Mouse (Mus musculus) bone marrow macrophage, adult 2 months (primary cell): Measurements from ENCODE around the gene Uchl4.

Experiments
- CTCF ChIP-seq: IDR thresholded peaks from 2 replicates; pipeline ENCODE4 v1.5.1; 2012; ENCODE audit warnings: low read depth, mild to moderate bottlenecking, low read length, moderate library complexity
- POLR2A ChIP-seq: IDR thresholded peaks from 2 replicates; pipeline ENCODE4 v1.6.1; 2012; ENCODE audit warnings: mild to moderate bottlenecking, low read depth, low read length, borderline replicate concordance

DNA sequence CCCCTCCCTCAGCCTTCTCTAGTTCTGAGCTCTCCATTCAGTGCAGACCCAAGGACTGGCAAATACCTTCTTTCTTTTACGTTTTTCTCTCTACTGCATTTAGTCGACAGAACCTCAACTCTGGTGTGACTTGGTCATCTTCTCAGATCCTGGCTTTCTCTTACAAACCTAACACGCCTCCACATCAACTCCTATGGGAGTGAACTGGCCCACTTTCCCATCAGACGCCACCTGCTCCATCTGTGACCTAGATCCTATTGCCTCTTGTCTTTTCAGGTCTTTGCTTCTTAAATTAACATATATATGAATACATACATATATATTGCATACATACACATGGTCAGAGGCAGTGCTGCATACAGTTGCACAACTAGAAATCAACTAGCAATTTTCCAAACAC is 38.8 kb downstream of the Uchl4 start:
- TF ChIP-seq CTCF (no peak), POLR2A (no peak)
